In genomic region chr5:66505578-66505977, GRCm38 (mm10) we compare ENCODE assay signal across 18 mouse cellular contexts.
"Had no signal": no experiment of that assay in that cellular context is flagged by ENCODE, and none has a peak within 500 bp of the region (broad histone marks: within the 10 kb centered on the region; RNA-seq: fewer than 3 reads in every experiment).

No protein-coding gene starts in this region.

- ATAC-seq: liver, embryonic 12.5 days; liver, postnatal 0 days; midbrain, embryonic 15.5 days had no signal

- H3K4me2 ChIP-seq: liver, embryonic 12.5 days; lung, embryonic 15.5 days; midbrain, embryonic 11.5 days; midbrain, embryonic 13.5 days; midbrain, embryonic 15.5 days; neural tube, embryonic 13.5 days; stomach, embryonic 15.5 days had no signal

- H3K9ac ChIP-seq: liver, embryonic 12.5 days; liver, embryonic 14.5 days; liver, postnatal 0 days; lung, embryonic 15.5 days; midbrain, embryonic 13.5 days; midbrain, embryonic 15.5 days; neural tube, embryonic 13.5 days; stomach, embryonic 15.5 days had no signal

- H3K27me3 ChIP-seq: liver, embryonic 12.5 days; lung, embryonic 15.5 days; megakaryocyte, embryonic 14.5 days; midbrain, embryonic 13.5 days; midbrain, embryonic 15.5 days; neural tube, embryonic 13.5 days; stomach, embryonic 15.5 days had no signal

- H3K36me3 ChIP-seq: liver, embryonic 12.5 days; lung, embryonic 15.5 days; midbrain, embryonic 13.5 days; midbrain, embryonic 15.5 days; neural tube, embryonic 13.5 days; stomach, embryonic 15.5 days had no signal

- H3K4me3 ChIP-seq: liver, embryonic 12.5 days; lung, embryonic 15.5 days; megakaryocyte, embryonic 14.5 days; midbrain, embryonic 13.5 days; midbrain, embryonic 15.5 days; neural tube, embryonic 13.5 days; stomach, embryonic 15.5 days had no signal

- DNase-seq: liver, postnatal 0 days; lung, adult 2 months; lung, postnatal 10 days; right cerebral cortex, postnatal 14 days; thymus, adult 2 months; thymus, postnatal 25 days; thymus, postnatal 4 days had no signal

- H3K4me1 ChIP-seq: liver, embryonic 12.5 days; megakaryocyte, embryonic 14.5 days had no signal

- H3K9me3 ChIP-seq: liver, embryonic 12.5 days; lung, embryonic 15.5 days; midbrain, embryonic 13.5 days; midbrain, embryonic 15.5 days; neural tube, embryonic 13.5 days; stomach, embryonic 15.5 days had no signal

- H3K27ac ChIP-seq: liver, embryonic 12.5 days; liver, embryonic 14.5 days; lung, embryonic 15.5 days; macrophage; midbrain, embryonic 13.5 days; midbrain, embryonic 15.5 days; neural tube, embryonic 13.5 days; stomach, embryonic 15.5 days; stomach, postnatal 0 days had no signal
